Mouse (Mus musculus) monocyte, adult 59 days (primary cell): ENCODE data around the gene Atp13a2. TPM values are rescaled to one million over a fixed set of nuclear protein-coding genes. Genes with fewer than 3 reads are reported as not detected.

Experiments used
- total RNA-seq, 2 experiments: library from RNA; stranded (reverse); gene quantifications; one replicate each; pipeline ENCODE4 v1.2.4; 2023

Gene Atp13a2
- total RNA-seq: 100 to 1,000 TPM; 171 to 207 TPM

DNA sequence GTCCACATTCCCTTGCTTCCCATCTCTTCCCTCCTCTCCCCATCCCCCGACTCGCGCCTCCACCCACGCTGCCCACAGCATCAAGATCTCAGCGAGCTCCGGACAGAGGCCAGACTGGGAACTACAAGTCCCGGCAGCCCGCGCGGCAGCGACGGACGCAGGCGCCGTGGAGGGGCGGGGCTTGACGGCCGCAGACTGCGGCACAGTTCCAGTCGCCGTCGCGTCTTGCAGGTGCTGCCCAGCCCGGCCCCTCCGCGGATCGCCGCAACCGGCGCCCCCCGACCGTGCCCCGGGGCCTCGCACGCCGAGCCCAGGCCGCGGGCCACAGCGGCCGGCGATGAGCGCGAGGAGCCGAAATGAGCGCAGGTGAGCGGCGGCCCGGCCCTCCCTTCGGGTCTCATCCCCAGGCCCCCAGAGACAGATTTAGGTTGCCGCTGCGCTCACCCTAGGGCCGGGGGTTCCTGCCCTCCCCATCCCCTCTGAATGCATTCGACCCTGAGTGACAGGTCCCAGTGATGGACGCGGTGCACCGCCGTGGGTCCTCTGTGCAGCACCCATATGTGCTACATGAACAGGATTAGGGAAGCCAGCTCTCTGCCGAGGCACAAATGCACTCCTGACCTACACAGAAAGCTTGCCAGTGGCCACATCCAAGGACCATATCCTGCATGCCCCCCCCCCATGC is at the start of gene Atp13a2:
TSS of gene Atp13a2 (plus strand) at position 163 of the 685 bp plus-strand sequence.

DNA sequence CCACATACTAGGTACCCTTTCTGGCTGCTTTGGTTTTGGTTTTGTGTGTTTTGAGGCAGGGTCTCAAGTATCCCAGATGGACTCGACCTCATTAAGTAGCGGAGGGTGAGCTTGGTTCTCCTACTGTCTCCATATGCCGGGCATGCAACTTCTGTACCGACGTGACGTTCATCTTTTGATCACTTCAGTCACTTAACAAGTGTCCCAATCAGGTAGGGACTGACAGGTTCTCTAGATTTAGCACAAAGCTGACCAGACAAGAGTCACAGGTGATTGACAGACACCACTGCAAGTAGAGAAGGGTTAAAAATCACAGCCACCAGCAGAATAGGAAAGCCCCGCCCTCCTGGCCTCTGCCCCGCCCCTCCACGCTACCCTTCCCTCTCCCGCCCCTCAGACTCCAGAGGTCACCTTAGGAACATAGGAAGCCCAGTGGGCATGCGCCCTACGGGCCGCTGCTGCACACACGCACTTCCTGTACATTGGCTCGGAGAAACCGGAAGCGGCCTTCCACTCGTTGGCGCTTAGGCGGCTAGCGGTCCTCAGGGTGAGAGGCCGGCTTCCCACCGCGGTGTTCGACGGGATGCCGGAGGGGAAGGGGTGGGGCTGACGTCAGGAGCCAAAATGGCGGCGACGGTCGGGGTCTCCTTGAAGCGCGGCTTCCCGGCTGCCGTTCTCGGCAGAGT is 25.7 kb upstream of the Atp13a2 start, which contains the start of gene Sdhb:
TSS of gene Sdhb (plus strand) at position 423 of the 686 bp plus-strand sequence.

DNA sequence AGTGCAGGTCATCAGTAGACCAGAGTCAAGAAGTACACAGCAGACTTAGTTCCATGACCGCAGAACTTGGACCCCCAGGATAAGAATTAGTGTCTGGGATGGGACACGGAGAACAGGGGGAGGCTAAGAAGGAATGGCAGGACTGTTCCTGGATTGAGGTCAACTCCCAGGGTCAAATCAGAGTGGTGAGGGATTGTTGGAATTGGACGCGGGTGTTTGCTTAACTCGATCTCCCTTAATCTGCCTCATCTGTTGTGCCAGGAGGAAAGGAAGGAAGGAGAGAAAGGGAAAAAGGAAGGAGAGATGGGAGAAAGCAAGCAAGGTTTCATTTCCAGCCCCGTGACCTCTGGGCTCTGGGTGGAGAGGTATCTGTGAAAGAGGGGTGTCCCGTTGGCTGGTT is 23.4 kb downstream of the Atp13a2 start, which contains the start of gene Mfap2:
TSS of gene Mfap2 (plus strand) at position 301 of the 400 bp plus-strand sequence.

Other genes with a start within 250 kb of the Atp13a2 start
- not detected for gene Padi6, start 244.2 kb upstream of the Atp13a2 start, total RNA-seq
- 10 to 100 TPM; 22.0 to 46.1 TPM for gene Padi4, start 212.6 kb upstream of the Atp13a2 start, total RNA-seq
- under 1 TPM; 0.21 to 0.27 TPM for gene Padi3, start 176.2 kb upstream of the Atp13a2 start, total RNA-seq
- not detected for gene Padi1, start 141.1 kb upstream of the Atp13a2 start, total RNA-seq
- gene Padi2, start 80.5 kb upstream of the Atp13a2 start, total RNA-seq: 100 to 1,000 TPM; 106 to 111 TPM
- gene Sdhb, start 25.7 kb upstream of the Atp13a2 start, total RNA-seq: 100 to 1,000 TPM; 115 to 124 TPM
- under 1 TPM in 1 of 2 experiments, not detected in 1; 0.82 TPM for gene Mfap2, start 23.5 kb downstream of the Atp13a2 start, total RNA-seq
- gene Crocc, start 73.7 kb downstream of the Atp13a2 start, total RNA-seq: 10 to 100 TPM in 1 of 2 experiments, 1 to 10 TPM in 1; 9.9 to 11.1 TPM
- gene Necap2, start 91.5 kb downstream of the Atp13a2 start, total RNA-seq: 100 to 1,000 TPM; 122 to 140 TPM
- not detected for gene Spata21, start 101.5 kb downstream of the Atp13a2 start, total RNA-seq
- 100 to 1,000 TPM; 132 to 139 TPM for gene Szrd1, start 152.9 kb downstream of the Atp13a2 start, total RNA-seq
- 10 to 100 TPM; 20.6 to 23.6 TPM for gene Fbxo42, start 161.0 kb downstream of the Atp13a2 start, total RNA-seq
- under 1 TPM; 0.46 to 0.68 TPM for gene Rsg1, start 227.1 kb downstream of the Atp13a2 start, total RNA-seq